Mouse (Mus musculus): ENCODE measurements around the gene Wfdc6a.
"Not testable (repeated sequence)": the region's sequence is repeated elsewhere in the genome, so short reads cannot be mapped to it uniquely, and the experiment has no call there.

Gene Wfdc6a

GRCm38 (mm10) chr2:164585025-164585725, at the start of gene Wfdc6a:
TSS of gene Wfdc6a (minus strand) at chr2:164585447.
- in situ Hi-C loops (cut with MboI; ENCODE audit: low pct_unique_long_range_greater_than_20kb in 1 of 2, low sequenced_read_pairs in 2 of 2, unreplicated experiment in 1 of 2): not testable (repeated sequence)

GRCm38 (mm10) chr2:164621775-164622174, 36.5 kb upstream of the Wfdc6a start:
- in situ Hi-C loops (cut with MboI; ENCODE audit: low pct_unique_long_range_greater_than_20kb in 1 of 2, low sequenced_read_pairs in 2 of 2, unreplicated experiment in 1 of 2): no loop called here

GRCm38 (mm10) chr2:164619050-164619449, 33.8 kb upstream of the Wfdc6a start:
- in situ Hi-C loops (cut with MboI; ENCODE audit: low pct_unique_long_range_greater_than_20kb in 1 of 2, low sequenced_read_pairs in 2 of 2, unreplicated experiment in 1 of 2): no loop called here

- in situ Hi-C loops (cut with MboI; ENCODE audit: low pct_unique_long_range_greater_than_20kb in 1 of 2, low sequenced_read_pairs in 2 of 2, unreplicated experiment in 1 of 2): no loop called here
Measured at GRCm38 (mm10) chr2:164615386-164615785, 30.1 kb upstream of the Wfdc6a start.

- in situ Hi-C loops (cut with MboI; ENCODE audit: low pct_unique_long_range_greater_than_20kb in 1 of 2, low sequenced_read_pairs in 2 of 2, unreplicated experiment in 1 of 2): not testable (repeated sequence)
Measured at GRCm38 (mm10) chr2:164613471-164613870, 28.2 kb upstream of the Wfdc6a start, which contains the start of the genes Wfdc6b and Wfdc8. TSS of gene Wfdc6b (plus strand) at chr2:164613522. TSS of gene Wfdc8 (minus strand) at chr2:164613626.

- in situ Hi-C loops (cut with MboI; ENCODE audit: low pct_unique_long_range_greater_than_20kb in 1 of 2, low sequenced_read_pairs in 2 of 2, unreplicated experiment in 1 of 2): loop anchor here (5.0 to 10.0 kb wide), 2 partner anchors 116 to 119 kb away; no protein-coding TSS in a partner anchor
Measured at GRCm38 (mm10) chr2:164608781-164609180, 23.5 kb upstream of the Wfdc6a start.

GRCm38 (mm10) chr2:164604411-164604810, 19.2 kb upstream of the Wfdc6a start:
- in situ Hi-C loops (cut with MboI; ENCODE audit: low pct_unique_long_range_greater_than_20kb in 1 of 2, low sequenced_read_pairs in 2 of 2, unreplicated experiment in 1 of 2): loop anchor here in 1 of 2 experiments (10.0 kb wide), 1 partner anchor 120 kb away; no protein-coding TSS in a partner anchor

GRCm38 (mm10) chr2:164603482-164603881, 18.2 kb upstream of the Wfdc6a start:
- in situ Hi-C loops (cut with MboI; ENCODE audit: low pct_unique_long_range_greater_than_20kb in 1 of 2, low sequenced_read_pairs in 2 of 2, unreplicated experiment in 1 of 2): loop anchor here in 1 of 2 experiments (10.0 kb wide), 1 partner anchor 121 kb away; no protein-coding TSS in a partner anchor

GRCm38 (mm10) chr2:164600179-164600578, 14.9 kb upstream of the Wfdc6a start:
- in situ Hi-C loops (cut with MboI; ENCODE audit: low pct_unique_long_range_greater_than_20kb in 1 of 2, low sequenced_read_pairs in 2 of 2, unreplicated experiment in 1 of 2): loop anchor here in 1 of 2 experiments (10.0 kb wide), 1 partner anchor 125 kb away; no protein-coding TSS in a partner anchor

GRCm38 (mm10) chr2:164593494-164593893, 8.2 kb upstream of the Wfdc6a start, which contains the start of gene Eppin:
TSS of gene Eppin (minus strand) at chr2:164593594.
- in situ Hi-C loops (cut with MboI; ENCODE audit: low pct_unique_long_range_greater_than_20kb in 1 of 2, low sequenced_read_pairs in 2 of 2, unreplicated experiment in 1 of 2): no loop called here

- in situ Hi-C loops (cut with MboI; ENCODE audit: low pct_unique_long_range_greater_than_20kb in 1 of 2, low sequenced_read_pairs in 2 of 2, unreplicated experiment in 1 of 2): no loop called here
Measured at GRCm38 (mm10) chr2:164592014-164592413, 6.8 kb upstream of the Wfdc6a start.

- in situ Hi-C loops (cut with MboI; ENCODE audit: low pct_unique_long_range_greater_than_20kb in 1 of 2, low sequenced_read_pairs in 2 of 2, unreplicated experiment in 1 of 2): not testable (repeated sequence)
Measured at GRCm38 (mm10) chr2:164573359-164573758, 11.9 kb downstream of the Wfdc6a start, which contains the start of gene Spint3. TSS of gene Spint3 (minus strand) at chr2:164573459.

- in situ Hi-C loops (cut with MboI; ENCODE audit: low pct_unique_long_range_greater_than_20kb in 1 of 2, low sequenced_read_pairs in 2 of 2, unreplicated experiment in 1 of 2): loop anchor here in 1 of 2 experiments (5.0 kb wide), 1 partner anchor 35 kb away; no protein-coding TSS in a partner anchor
Measured at GRCm38 (mm10) chr2:164567460-164567859, 17.8 kb downstream of the Wfdc6a start.

- in situ Hi-C loops (cut with MboI; ENCODE audit: low pct_unique_long_range_greater_than_20kb in 1 of 2, low sequenced_read_pairs in 2 of 2, unreplicated experiment in 1 of 2): loop anchor here in 1 of 2 experiments (5.0 kb wide), 1 partner anchor 35 kb away; no protein-coding TSS in a partner anchor
Measured at GRCm38 (mm10) chr2:164566997-164567396, 18.2 kb downstream of the Wfdc6a start.

- in situ Hi-C loops (cut with MboI; ENCODE audit: low pct_unique_long_range_greater_than_20kb in 1 of 2, low sequenced_read_pairs in 2 of 2, unreplicated experiment in 1 of 2): no loop called here
Measured at GRCm38 (mm10) chr2:164564346-164564745, 20.9 kb downstream of the Wfdc6a start.

- in situ Hi-C loops (cut with MboI; ENCODE audit: low pct_unique_long_range_greater_than_20kb in 1 of 2, low sequenced_read_pairs in 2 of 2, unreplicated experiment in 1 of 2): no loop called here
Measured at GRCm38 (mm10) chr2:164563339-164564038, 21.8 kb downstream of the Wfdc6a start.

GRCm38 (mm10) chr2:164562391-164563188, 22.7 kb downstream of the Wfdc6a start, which contains the start of gene Wfdc2:
TSS of gene Wfdc2 (plus strand) at chr2:164562413.
- in situ Hi-C loops (cut with MboI; ENCODE audit: low pct_unique_long_range_greater_than_20kb in 1 of 2, low sequenced_read_pairs in 2 of 2, unreplicated experiment in 1 of 2): no loop called here

- in situ Hi-C loops (cut with MboI; ENCODE audit: low pct_unique_long_range_greater_than_20kb in 1 of 2, low sequenced_read_pairs in 2 of 2, unreplicated experiment in 1 of 2): no loop called here
Measured at GRCm38 (mm10) chr2:164560106-164560505, 25.1 kb downstream of the Wfdc6a start.
